Mouse (Mus musculus) heart, embryonic 10.5 days (tissue): ENCODE data around the gene Actn2. TPM values are rescaled to one million over a fixed set of nuclear protein-coding genes. Genes with fewer than 3 reads are reported as not detected.

Source experiments
- DNase-seq: peaks from one replicate; pipeline ENCODE4 v3.0.0-alpha.2; 2017; ENCODE audit warnings: low spot score
- H3K27ac ChIP-seq: fragments of 300-500 bp; sonication (generic); 2 replicates; pipeline ENCODE4 v1.5.1; 2016; ENCODE audit warnings: mild to moderate bottlenecking
- H3K27me3 ChIP-seq: fragments of 300-500 bp; sonication (generic); 2 replicates; pipeline ENCODE4 v1.6.1; 2016; ENCODE audit warnings: mild to moderate bottlenecking; ENCODE audit not compliant: poor library complexity, insufficient read depth, severe bottlenecking
- H3K36me3 ChIP-seq: fragments of 300-500 bp; sonication (generic); 2 replicates; pipeline ENCODE4 v1.6.1; 2016; ENCODE audit warnings: mild to moderate bottlenecking, moderate library complexity
- H3K4me1 ChIP-seq: fragments of 300-500 bp; sonication (generic); 2 replicates; pipeline ENCODE4 v1.6.1; 2016; ENCODE audit warnings: mild to moderate bottlenecking
- H3K4me3 ChIP-seq: fragments of 300-500 bp; sonication (generic); 2 replicates; pipeline ENCODE4 v1.5.1; 2016; ENCODE audit warnings: mild to moderate bottlenecking, moderate library complexity
- H3K9me3 ChIP-seq: fragments of 300-500 bp; sonication (generic); 2 replicates; pipeline ENCODE4 v1.6.1; 2016; ENCODE audit warnings: mild to moderate bottlenecking, moderate library complexity
- WGBS: fragments of 180-500 bp; shearing (Covaris S2); methylation state at CpG from one replicate; pipeline ENCODE4 v1.1.7; 2016; 5-methylcytosine and 5-hydroxymethylcytosine counted together
- polyA plus RNA-seq: library from polyadenylated mRNA; unstranded; fragments of >200 nt; fragmentation: Nextera tagmentation; extraction: Ambion mirVana; gene quantifications from 2 replicates; pipeline ENCODE4 v1.2.1, GENCODE M21; 2016

Gene Actn2
- polyA plus RNA-seq, 1 experiment from 2014 or later: 647 TPM

- peaks cover 64% of the 10 kb centered on the region for H3K36me3 ChIP-seq
- H3K27me3 ChIP-seq: no peaks in the 10 kb centered on the region
- no peak for DNase-seq
- peak overlapping the region; percentile 62; the same call in 1 of the 2 replicates for H3K27ac ChIP-seq
- H3K9me3 ChIP-seq: no peaks in the 10 kb centered on the region
- 84% methylated on average over 3 of the region's 3 CpGs for WGBS
- H3K4me1 ChIP-seq: peaks cover 48% of the 10 kb centered on the region
- no peak overlapping the region for H3K4me3 ChIP-seq
Observed at GRCm38 (mm10) chr13:12309446-12309845, 31.1 kb downstream of the Actn2 start.

GRCm38 (mm10) chr13:12308878-12309277, 31.7 kb downstream of the Actn2 start:
- H3K27ac ChIP-seq: peak overlapping the region; percentile 62; the same call in 1 of the 2 replicates
- H3K9me3 ChIP-seq: no peaks in the 10 kb centered on the region

GRCm38 (mm10) chr13:12308473-12308872, 32.1 kb downstream of the Actn2 start:
- no peak overlapping the region for H3K4me3 ChIP-seq
- WGBS: 89% methylated on average over 8 of the region's 8 CpGs
- peak overlapping the region; percentile 62; the same call in 1 of the 2 replicates for H3K27ac ChIP-seq
- no peaks in the 10 kb centered on the region for H3K27me3 ChIP-seq
- H3K4me1 ChIP-seq: peaks cover 39% of the 10 kb centered on the region
- H3K36me3 ChIP-seq: peaks cover 73% of the 10 kb centered on the region
- no peak for DNase-seq
- no peaks in the 10 kb centered on the region for H3K9me3 ChIP-seq

More at GRCm38 (mm10) chr13:12308878-12309277, 31.7 kb downstream of the Actn2 start:
- peaks cover 69% of the 10 kb centered on the region for H3K36me3 ChIP-seq
- DNase-seq: no peak
- peaks cover 42% of the 10 kb centered on the region for H3K4me1 ChIP-seq
- H3K27me3 ChIP-seq: no peaks in the 10 kb centered on the region
- WGBS: 76% methylated on average over 12 of the region's 12 CpGs
- H3K4me3 ChIP-seq: no peak overlapping the region

- Histone ChIP-seq H3K36me3 (peaks cover 78% of the 10 kb centered on the region), H3K4me1 (peaks cover 33% of the 10 kb centered on the region), H3K27me3 (no peaks in the 10 kb centered on the region), H3K4me3 (no peak overlapping the region), H3K9me3 (no peaks in the 10 kb centered on the region), H3K27ac (peak overlapping the region; percentile 42)
- DNase-seq: no peak
- WGBS: 24% methylated on average over 4 of the region's 4 CpGs
Observed at GRCm38 (mm10) chr13:12307286-12307685, 33.3 kb downstream of the Actn2 start.

- DNase-seq: no peak
- no peaks in the 10 kb centered on the region for H3K9me3 ChIP-seq
- H3K4me3 ChIP-seq: no peak overlapping the region
- no peak overlapping the region for H3K27ac ChIP-seq
- H3K4me1 ChIP-seq: peaks cover 32% of the 10 kb centered on the region
- WGBS: 79% methylated on average over 8 of the region's 8 CpGs
- H3K27me3 ChIP-seq: no peaks in the 10 kb centered on the region
- peaks cover 84% of the 10 kb centered on the region for H3K36me3 ChIP-seq
Observed at GRCm38 (mm10) chr13:12305540-12305939, 35.0 kb downstream of the Actn2 start.

- 89% methylated on average over 5 of the region's 5 CpGs for WGBS
- H3K36me3 ChIP-seq: peaks cover 83% of the 10 kb centered on the region
- H3K4me1 ChIP-seq: peaks cover 31% of the 10 kb centered on the region
- H3K4me3 ChIP-seq: no peak overlapping the region
- no peak overlapping the region for H3K27ac ChIP-seq
- H3K9me3 ChIP-seq: no peaks in the 10 kb centered on the region
- DNase-seq: no peak
- no peaks in the 10 kb centered on the region for H3K27me3 ChIP-seq
Observed at GRCm38 (mm10) chr13:12304991-12305390, 35.6 kb downstream of the Actn2 start.

- DNase-seq: no peak
- H3K9me3 ChIP-seq: no peaks in the 10 kb centered on the region
- H3K27me3 ChIP-seq: no peaks in the 10 kb centered on the region
- WGBS: 66% methylated on average over 6 of the region's 6 CpGs
- peaks cover 71% of the 10 kb centered on the region for H3K36me3 ChIP-seq
- H3K27ac ChIP-seq: no peak overlapping the region
- no peak overlapping the region for H3K4me3 ChIP-seq
- peaks cover 19% of the 10 kb centered on the region for H3K4me1 ChIP-seq
Observed at GRCm38 (mm10) chr13:12297777-12298176, 42.8 kb downstream of the Actn2 start.

- WGBS: 76% methylated on average over 3 of the region's 3 CpGs
- Histone ChIP-seq H3K9me3 (no peaks in the 10 kb centered on the region), H3K27me3 (no peaks in the 10 kb centered on the region), H3K27ac (peak overlapping the region; percentile 38; the same call in 1 of the 2 replicates), H3K4me1 (peaks cover 19% of the 10 kb centered on the region), H3K4me3 (no peak overlapping the region), H3K36me3 (peaks cover 81% of the 10 kb centered on the region)
- DNase-seq: no peak
Observed at GRCm38 (mm10) chr13:12296701-12297100, 43.9 kb downstream of the Actn2 start.

- Histone ChIP-seq H3K27ac (peak overlapping the region; percentile 85), H3K9me3 (no peaks in the 10 kb centered on the region), H3K4me3 (no peak overlapping the region), H3K27me3 (no peaks in the 10 kb centered on the region), H3K4me1 (peaks cover 16% of the 10 kb centered on the region), H3K36me3 (peaks cover 87% of the 10 kb centered on the region)
- DNase-seq: no peak
- WGBS: 56% methylated on average over 7 of the region's 7 CpGs
Observed at GRCm38 (mm10) chr13:12293810-12294209, 46.8 kb downstream of the Actn2 start.

GRCm38 (mm10) chr13:12290700-12291099, 49.9 kb downstream of the Actn2 start:
- DNase-seq: no peak
- H3K27me3 ChIP-seq: no peaks in the 10 kb centered on the region
- H3K9me3 ChIP-seq: no peaks in the 10 kb centered on the region
- H3K36me3 ChIP-seq: peaks cover 85% of the 10 kb centered on the region
- H3K4me3 ChIP-seq: no peak overlapping the region
- WGBS: 85% methylated on average over 7 of the region's 7 CpGs
- peaks cover 10% of the 10 kb centered on the region for H3K4me1 ChIP-seq
- H3K27ac ChIP-seq: no peak overlapping the region

GRCm38 (mm10) chr13:12284528-12284927, 56.0 kb downstream of the Actn2 start:
- H3K36me3 ChIP-seq: peaks cover 75% of the 10 kb centered on the region
- whole genome bisulfite sequencing: 78% methylated on average over 11 of the region's 11 CpGs
- H3K27ac ChIP-seq: peak overlapping the region; percentile 82
- H3K4me1 ChIP-seq: peaks cover 16% of the 10 kb centered on the region; the same call in 1 of the 2 replicates
- no peak overlapping the region for H3K4me3 ChIP-seq
- no peaks in the 10 kb centered on the region for H3K27me3 ChIP-seq
- no peaks in the 10 kb centered on the region for H3K9me3 ChIP-seq
- DNase-seq: no peak

GRCm38 (mm10) chr13:12283826-12284225, 56.7 kb downstream of the Actn2 start:
- Histone ChIP-seq H3K36me3 (peaks cover 71% of the 10 kb centered on the region), H3K4me1 (peaks cover 16% of the 10 kb centered on the region; the same call in 1 of the 2 replicates), H3K27me3 (no peaks in the 10 kb centered on the region), H3K9me3 (no peaks in the 10 kb centered on the region), H3K27ac (peak overlapping the region; percentile 82), H3K4me3 (no peak overlapping the region)
- WGBS: 61% methylated on average over 3 of the region's 3 CpGs
- peak; percentile 84 for DNase-seq

- Histone ChIP-seq H3K4me1 (peaks cover 9% of the 10 kb centered on the region), H3K4me3 (no peak overlapping the region), H3K27me3 (no peaks in the 10 kb centered on the region), H3K27ac (peak overlapping the region; percentile 52; the same call in 1 of the 2 replicates), H3K9me3 (no peaks in the 10 kb centered on the region), H3K36me3 (peaks cover 92% of the 10 kb centered on the region)
- no peak for DNase-seq
- 63% methylated on average over 6 of the region's 6 CpGs for WGBS
Observed at GRCm38 (mm10) chr13:12274721-12275120, 65.8 kb downstream of the Actn2 start.

- no peak for DNase-seq
- Histone ChIP-seq H3K27ac (peak overlapping the region; percentile 52; the same call in 1 of the 2 replicates), H3K9me3 (no peaks in the 10 kb centered on the region), H3K36me3 (peaks cover 95% of the 10 kb centered on the region), H3K27me3 (no peaks in the 10 kb centered on the region), H3K4me1 (peaks cover 9% of the 10 kb centered on the region), H3K4me3 (no peak overlapping the region)
- WGBS: 89% methylated on average over 4 of the region's 4 CpGs
Observed at GRCm38 (mm10) chr13:12274220-12274619, 66.3 kb downstream of the Actn2 start.
